In genomic region chr6:28133206-28134063, GRCm38 (mm10) we compare ENCODE assay signal across 9 mouse cellular contexts. TPM values are rescaled to one million over a fixed set of nuclear protein-coding genes. Genes with fewer than 3 reads are reported as not detected.
DNase-seq lines count a peak whose midpoint lies in the region; ATAC-seq and TF ChIP-seq lines count a peak whose summit lies in the region.
"Had no signal": no experiment of that assay in that cellular context is flagged by ENCODE, and none has a peak within 500 bp of the region (broad histone marks: within the 10 kb centered on the region; RNA-seq: fewer than 3 reads in every experiment).

No protein-coding gene starts in this region.

- H3K9ac ChIP-seq in forebrain, embryonic 15.5 days (replicated peaks): peak overlapping the region; percentile 54
- peak overlapping the region; percentile 50 for H3K9ac ChIP-seq in midbrain, embryonic 12.5 days (replicated peaks)

- H3K4me1 ChIP-seq in E14TG2a.4 (replicated peaks; ENCODE audit: low read depth, low read length): peaks cover 43% of the 10 kb centered on the region
- H3K4me1 ChIP-seq in forebrain, embryonic 15.5 days: peaks cover 35% of the 10 kb centered on the region
- H3K4me1 ChIP-seq in midbrain, embryonic 12.5 days: peaks cover 30% of the 10 kb centered on the region

- no peaks in the 10 kb centered on the region for H3K9me3 ChIP-seq in E14TG2a.4 (ENCODE audit: low read length)
- H3K9me3 ChIP-seq in forebrain, embryonic 15.5 days: no peaks in the 10 kb centered on the region
- H3K9me3 ChIP-seq in midbrain, embryonic 12.5 days: no peaks in the 10 kb centered on the region

- H3K4me3 ChIP-seq in E14TG2a.4 (replicated peaks; ENCODE audit: low read length): peak overlapping the region; percentile 80
- peak overlapping the region; percentile 68 for H3K4me3 ChIP-seq in forebrain, embryonic 15.5 days
- H3K4me3 ChIP-seq in midbrain, embryonic 12.5 days: peak overlapping the region; percentile 56

- no peak for TF ChIP-seq CTCF in E14TG2a.4 (conservative IDR thresholded peaks at IDR 0.05; ENCODE audit: low read length)

- 2% methylated on average over 37 of the region's 38 CpGs for WGBS in forebrain, embryonic 15.5 days
- under 1% methylated on average over 38 of the region's 38 CpGs for WGBS in midbrain, embryonic 12.5 days

- no peaks in the 10 kb centered on the region for H3K36me3 ChIP-seq in E14TG2a.4 (ENCODE audit: insufficient read depth, low read length)
- no peaks in the 10 kb centered on the region for H3K36me3 ChIP-seq in forebrain, embryonic 15.5 days
- no peaks in the 10 kb centered on the region for H3K36me3 ChIP-seq in midbrain, embryonic 12.5 days
- H3K36me3 ChIP-seq: G1E had no signal

- intact Hi-C loops in heart, postnatal 14 days (cut with DNase I): no loop called here

- no peak overlapping the region; the same call in 1 of the 2 replicates for H3K27ac ChIP-seq in forebrain, embryonic 15.5 days (replicated peaks)
- H3K27ac ChIP-seq in midbrain, embryonic 12.5 days (replicated peaks): no peak overlapping the region

- peak overlapping the region; percentile 100 for H3K4me2 ChIP-seq in forebrain, embryonic 15.5 days (replicated peaks)
- H3K4me2 ChIP-seq in midbrain, embryonic 12.5 days (replicated peaks): peak overlapping the region; percentile 96

- peak; percentile 4 to 5 for DNase-seq in heart, adult 18-20 months
- no peak for DNase-seq in heart, postnatal 14 days
- no peak for DNase-seq in adrenal gland, adult 18-20 months (ENCODE audit: low spot score in 2 of 2)
- no peak for DNase-seq in layer of hippocampus, adult 9-11 months
- no peak for DNase-seq in urinary bladder, postnatal 10 days (ENCODE audit: low spot score)

- peak; percentile 15 for ATAC-seq in forebrain, embryonic 15.5 days (replicated peaks)
- ATAC-seq in midbrain, embryonic 12.5 days (ENCODE audit: low FRiP score, low read depth): peak; percentile 6; the same call in 1 of the 2 replicates

- peaks cover 87% of the 10 kb centered on the region for H3K27me3 ChIP-seq in E14TG2a.4 (ENCODE audit: insufficient read depth, low read length)
- H3K27me3 ChIP-seq in forebrain, embryonic 15.5 days: peaks cover 2% of the 10 kb centered on the region; the same call in 1 of the 2 replicates
- peaks cover 47% of the 10 kb centered on the region for H3K27me3 ChIP-seq in midbrain, embryonic 12.5 days

RNA-seq across cellular contexts. Expression of gene Grm8, which starts 1.5 kb away (rescaled TPM):
- not detected for total RNA-seq in heart, adult 18-20 months (2021)
- total RNA-seq in heart, postnatal 14 days (2021): under 1 TPM; 0.07 to 0.20 TPM
- 4.3 and 4.5 TPM in 2 replicates for polyA plus RNA-seq in forebrain, embryonic 15.5 days (2015; fragmentation: Nextera tagmentation; extraction: Ambion mirVana)
- polyA plus RNA-seq in midbrain, embryonic 12.5 days (2016; fragmentation: Nextera tagmentation; extraction: Ambion mirVana): 5.7 and 6.4 TPM in 2 replicates
- under 1 TPM; 0.61 to 0.66 TPM for total RNA-seq in adrenal gland, adult 18-20 months (2021)
- polyA plus RNA-seq: G1E had no signal

Comparison
In these comparisons a context has a peak if more than half of its experiments do, and no peak if none do; other contexts are left out.
1. DNase-seq: peak in heart, adult 18-20 months (2 of 2); none in heart, postnatal 14 days (0 of 2), adrenal gland, adult 18-20 months (0 of 2), layer of hippocampus, adult 9-11 months (single experiment) and urinary bladder, postnatal 10 days (single experiment).
2. Peak in every context shown above with its lines, with median percentiles within 50 percentile points of each other: H3K4me3 ChIP-seq.